Mouse (Mus musculus): ENCODE results near the gene Fuca1.

The Fuca1 gene

GRCm38 (mm10) chr4:135920304-135921241, at the start of gene Fuca1:
TSS of gene Fuca1 (plus strand) at chr4:135920735.
- DNase-seq: peak; percentile 97

GRCm38 (mm10) chr4:135872015-135872414, 48.5 kb upstream of the Fuca1 start:
- DNase-seq: no peak

GRCm38 (mm10) chr4:135872589-135873391, 47.7 kb upstream of the Fuca1 start:
- no peak for DNase-seq

- peak; percentile 86 for DNase-seq
Observed at GRCm38 (mm10) chr4:135873526-135874202, 46.9 kb upstream of the Fuca1 start, which contains the start of gene Pnrc2. TSS of gene Pnrc2 (minus strand) at chr4:135873850.

GRCm38 (mm10) chr4:135874564-135875535, 45.7 kb upstream of the Fuca1 start:
- no peak for DNase-seq

GRCm38 (mm10) chr4:135875546-135875945, 45.0 kb upstream of the Fuca1 start:
- DNase-seq: no peak

- DNase-seq: no peak
Observed at GRCm38 (mm10) chr4:135875991-135876582, 44.4 kb upstream of the Fuca1 start.

GRCm38 (mm10) chr4:135876583-135877020, 43.9 kb upstream of the Fuca1 start:
- no peak for DNase-seq

GRCm38 (mm10) chr4:135877742-135878141, 42.8 kb upstream of the Fuca1 start:
- DNase-seq: no peak

- DNase-seq: no peak
Observed at GRCm38 (mm10) chr4:135879021-135879420, 41.5 kb upstream of the Fuca1 start.

- no peak for DNase-seq
Observed at GRCm38 (mm10) chr4:135880018-135880417, 40.5 kb upstream of the Fuca1 start.

GRCm38 (mm10) chr4:135880576-135880975, 40.0 kb upstream of the Fuca1 start:
- DNase-seq: no peak

GRCm38 (mm10) chr4:135882023-135882422, 38.5 kb upstream of the Fuca1 start:
- DNase-seq: no peak

- no peak for DNase-seq
Observed at GRCm38 (mm10) chr4:135883401-135883851, 37.1 kb upstream of the Fuca1 start.

- no peak for DNase-seq
Observed at GRCm38 (mm10) chr4:135883881-135884516, 36.5 kb upstream of the Fuca1 start.

GRCm38 (mm10) chr4:135884531-135884930, 36.0 kb upstream of the Fuca1 start:
- DNase-seq: no peak

GRCm38 (mm10) chr4:135885676-135886075, 34.9 kb upstream of the Fuca1 start:
- DNase-seq: no peak

- no peak for DNase-seq
Observed at GRCm38 (mm10) chr4:135886184-135886583, 34.4 kb upstream of the Fuca1 start.

GRCm38 (mm10) chr4:135888448-135889057, 32.0 kb upstream of the Fuca1 start:
- DNase-seq: no peak

Measured in cerebellum, adult 9-10 months (tissue).